Mouse (Mus musculus): Measurements from ENCODE around the gene Steap3.
"Not testable (repeated sequence)": the region's sequence is repeated elsewhere in the genome, so short reads cannot be mapped to it uniquely, and the experiment has no call there.

The Steap3 gene

DNA sequence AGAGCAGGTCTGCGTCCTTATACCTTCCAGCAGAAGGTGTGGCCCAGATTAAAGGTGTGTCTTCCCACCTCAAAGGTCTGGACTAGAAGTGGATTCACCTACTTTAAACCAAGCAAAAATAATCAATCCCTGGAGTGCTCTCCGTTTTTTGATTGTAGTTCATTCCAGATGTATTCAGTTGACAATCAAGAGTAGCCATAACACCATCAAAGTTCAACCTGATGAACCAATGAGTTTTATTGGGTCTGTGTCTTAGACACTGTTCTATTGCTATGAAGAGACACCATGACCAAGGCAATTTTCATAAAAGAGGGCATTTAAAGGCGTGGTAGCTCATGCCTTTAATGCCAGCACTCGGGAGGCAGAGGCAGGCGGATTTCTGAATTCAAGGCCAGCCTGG, at the start of gene Steap3:
Gene Steap3, minus strand, starts transcription at position 101 of the 400 bp plus-strand sequence.
- DNase-seq (ENCODE audit: low spot score in 2 of 2) = no peak

GRCm38 (mm10) chr1:120321270-120322021, 48.9 kb upstream of the Steap3 start:
- DNase-seq (ENCODE audit: low spot score in 2 of 2) = no peak

- no peak for DNase-seq (ENCODE audit: low spot score in 2 of 2)
These were observed 33.3 kb upstream of the Steap3 start for GRCm38 (mm10) chr1:120305801-120306200.

- no peak for DNase-seq (ENCODE audit: low spot score in 2 of 2)
These were observed 24.4 kb upstream of the Steap3 start for GRCm38 (mm10) chr1:120296936-120297335.

- DNase-seq (ENCODE audit: low spot score in 2 of 2) = no peak
These were observed 21.3 kb upstream of the Steap3 start for GRCm38 (mm10) chr1:120293803-120294202.

DNA sequence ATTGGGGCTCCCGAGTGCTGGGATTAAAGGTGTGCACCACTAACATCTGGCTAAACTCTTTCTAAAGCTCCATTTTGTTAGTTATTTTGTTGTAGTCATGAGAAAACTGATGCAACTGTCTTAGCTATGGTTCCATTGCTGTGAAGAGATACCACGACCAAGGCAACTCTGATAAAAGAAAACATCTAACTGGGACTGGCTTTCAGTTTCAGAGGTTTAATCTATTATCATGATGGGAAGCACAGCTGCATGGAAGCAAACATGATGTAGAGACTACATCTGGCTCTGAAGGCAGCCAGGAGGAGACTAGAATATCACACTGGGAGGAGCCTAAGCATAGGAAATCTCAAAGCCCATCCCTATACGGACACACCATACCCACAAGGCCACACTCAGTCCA, 19.2 kb upstream of the Steap3 start:
- no peak for DNase-seq (ENCODE audit: low spot score in 2 of 2)

DNA sequence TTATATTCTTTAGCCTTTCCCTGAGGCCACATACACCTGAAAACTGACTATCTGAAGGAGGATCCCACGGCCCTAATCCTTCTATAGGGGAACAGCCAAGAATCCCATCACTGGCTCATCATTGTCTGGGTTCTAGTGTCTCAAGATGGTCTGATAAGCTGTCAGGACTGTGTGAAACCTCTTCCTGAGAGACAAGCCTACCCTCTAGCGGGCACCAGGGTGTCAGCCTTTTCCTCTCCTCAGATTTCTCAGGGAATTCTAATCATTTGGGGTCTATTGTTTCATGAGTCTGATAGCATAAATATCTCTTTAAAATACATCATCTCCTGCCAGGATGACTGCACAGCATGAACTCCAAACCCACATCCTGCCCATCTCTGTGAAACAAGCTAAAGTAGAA, 17.3 kb upstream of the Steap3 start:
- DNase-seq (ENCODE audit: low spot score in 2 of 2) = no peak

- DNase-seq (ENCODE audit: low spot score in 2 of 2) = no peak
These were observed 15.2 kb upstream of the Steap3 start for GRCm38 (mm10) chr1:120287679-120288078.

DNA sequence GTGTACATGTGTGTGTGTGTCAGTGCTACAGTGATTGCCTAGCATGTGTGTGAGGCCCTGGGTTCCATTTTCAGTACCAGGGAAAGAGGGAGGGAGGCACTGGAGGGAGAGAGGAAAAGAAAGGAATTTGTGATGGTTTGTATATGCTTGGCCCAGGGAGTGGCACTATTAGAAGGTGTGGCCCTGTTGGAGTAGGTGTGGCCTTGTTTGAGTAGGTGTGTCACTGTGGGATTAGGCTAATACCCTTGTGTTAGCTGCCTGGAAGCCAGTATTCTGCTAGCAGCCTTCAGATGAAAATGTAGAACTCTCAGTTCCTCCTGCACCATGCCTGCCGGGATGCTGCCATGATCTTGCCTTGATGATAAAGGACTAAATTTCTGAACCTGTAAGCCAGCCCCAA, 3.6 kb upstream of the Steap3 start:
- DNase-seq (ENCODE audit: low spot score in 2 of 2) = not testable (repeated sequence)

DNA sequence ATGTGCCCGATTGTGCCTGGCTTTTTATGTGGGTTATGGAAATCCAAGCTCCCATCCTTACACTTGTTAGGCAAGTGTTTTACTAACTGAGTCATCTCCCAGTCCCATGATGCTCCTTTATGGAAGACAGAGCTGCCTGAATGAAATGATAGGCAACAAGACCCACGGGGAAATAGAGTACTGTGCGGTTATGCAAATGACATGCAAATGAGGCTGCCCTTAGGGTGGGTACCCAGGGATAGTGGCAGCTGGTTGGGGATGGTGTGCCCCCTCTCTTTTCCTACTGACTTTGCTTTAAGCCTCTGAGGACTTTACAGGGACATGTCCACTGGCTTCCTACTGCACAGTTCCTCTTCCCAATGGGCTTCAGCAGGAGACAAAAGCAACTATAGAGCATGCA, 2.7 kb upstream of the Steap3 start:
- no peak for DNase-seq (ENCODE audit: low spot score in 2 of 2)

DNA sequence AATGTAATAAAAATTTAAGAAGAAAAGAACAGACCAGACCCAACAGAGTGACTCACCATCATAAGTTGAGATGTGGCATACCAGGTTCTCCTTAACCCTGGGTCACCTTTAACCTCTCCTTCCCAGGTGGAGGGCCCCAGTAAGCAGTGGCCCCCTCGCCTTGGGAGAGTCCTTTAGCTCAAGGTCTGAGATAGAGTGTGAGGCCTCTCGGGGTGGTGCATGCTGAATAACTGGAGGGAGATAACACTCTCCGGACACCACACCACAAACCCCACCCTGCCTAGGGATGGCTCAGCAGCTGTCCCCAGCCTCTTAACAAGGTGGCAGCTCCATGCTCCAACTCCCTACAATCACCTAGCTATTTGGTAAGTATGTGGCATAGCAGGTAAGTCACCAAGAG, 1.6 kb downstream of the Steap3 start:
- DNase-seq (ENCODE audit: low spot score in 2 of 2) = no peak

DNA sequence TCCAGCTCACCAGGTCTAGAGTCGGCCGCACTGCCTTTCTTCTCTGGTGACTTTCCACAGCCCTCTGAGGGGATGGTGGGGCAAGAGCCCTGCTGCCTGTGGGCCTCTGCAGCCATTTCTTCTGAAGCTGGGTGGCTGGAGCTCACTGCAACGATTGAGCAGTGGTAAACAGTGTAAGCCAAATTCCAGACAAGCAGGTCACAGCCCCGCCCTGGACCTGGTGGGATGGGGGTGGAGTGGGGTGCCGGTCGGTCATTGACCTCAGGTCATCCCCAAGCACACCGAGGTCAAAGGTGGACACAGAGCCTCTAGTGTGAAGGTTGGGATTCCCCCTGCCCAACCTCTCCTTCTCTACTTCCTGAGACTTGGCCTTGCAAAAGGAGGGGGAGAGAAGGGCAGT, 2.4 kb downstream of the Steap3 start:
- no peak for DNase-seq (ENCODE audit: low spot score in 2 of 2)

GRCm38 (mm10) chr1:120267631-120268030, 4.9 kb downstream of the Steap3 start:
- DNase-seq (ENCODE audit: low spot score in 2 of 2) = no peak

GRCm38 (mm10) chr1:120266460-120266859, 6.0 kb downstream of the Steap3 start:
- no peak for DNase-seq (ENCODE audit: low spot score in 2 of 2)

GRCm38 (mm10) chr1:120264861-120265686, 7.4 kb downstream of the Steap3 start:
- DNase-seq (ENCODE audit: low spot score in 2 of 2) = peak; percentile 53 to 63

GRCm38 (mm10) chr1:120263226-120263625, 9.3 kb downstream of the Steap3 start:
- DNase-seq (ENCODE audit: low spot score in 2 of 2) = no peak

- no peak for DNase-seq (ENCODE audit: low spot score in 2 of 2)
These were observed 11.3 kb downstream of the Steap3 start for GRCm38 (mm10) chr1:120261166-120261565.

DNA sequence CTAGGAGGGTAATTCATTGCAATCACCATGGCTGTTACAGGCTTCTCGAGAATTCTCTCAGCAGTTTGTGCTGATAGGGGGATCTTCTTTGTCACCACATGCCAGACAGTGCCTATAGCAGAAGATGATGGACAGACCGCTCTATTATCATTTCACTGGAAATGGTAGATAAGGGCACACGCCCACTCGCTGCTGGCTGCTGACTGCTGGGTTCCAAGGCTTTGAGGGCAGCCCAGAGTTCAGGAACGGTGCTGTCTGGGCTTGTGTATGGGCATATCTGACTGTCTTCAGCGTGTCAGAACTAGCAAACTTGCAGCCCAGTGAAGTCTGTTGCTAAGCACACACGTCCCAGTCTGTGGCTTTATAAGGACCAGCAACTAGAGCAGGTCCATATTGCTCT, 13.3 kb downstream of the Steap3 start:
- no peak for DNase-seq (ENCODE audit: low spot score in 2 of 2)

- DNase-seq (ENCODE audit: low spot score in 2 of 2) = no peak
These were observed 13.8 kb downstream of the Steap3 start for GRCm38 (mm10) chr1:120258744-120259143.

GRCm38 (mm10) chr1:120258245-120258644, 14.3 kb downstream of the Steap3 start:
- DNase-seq (ENCODE audit: low spot score in 2 of 2) = no peak

DNA sequence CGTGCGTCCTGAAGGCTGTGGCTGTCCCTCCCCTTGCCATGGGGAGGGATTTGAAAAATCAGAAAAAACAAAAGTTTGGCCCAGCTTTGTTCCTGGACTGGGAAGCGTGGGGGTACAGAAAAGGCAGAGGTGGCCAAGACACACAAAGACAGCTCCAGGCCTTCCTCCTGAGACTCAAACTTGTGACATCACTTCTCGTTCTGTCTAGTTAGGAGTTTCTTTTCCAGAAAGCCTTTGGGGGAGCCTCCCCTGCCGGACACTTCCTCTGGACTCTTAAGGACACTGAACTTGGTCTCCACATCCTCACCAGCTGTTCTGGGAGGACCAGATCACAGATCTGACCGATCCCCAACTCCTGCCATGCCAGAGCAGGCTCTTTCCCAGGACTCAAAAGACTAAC, 18.8 kb downstream of the Steap3 start:
- no peak for DNase-seq (ENCODE audit: low spot score in 2 of 2)

GRCm38 (mm10) chr1:120252519-120253160, 19.9 kb downstream of the Steap3 start:
- no peak for DNase-seq (ENCODE audit: low spot score in 2 of 2)

GRCm38 (mm10) chr1:120251193-120251592, 21.3 kb downstream of the Steap3 start:
- no peak for DNase-seq (ENCODE audit: low spot score in 2 of 2)

All from right cerebral cortex, adult 2 months (tissue).